Mouse (Mus musculus) CH12.LX (cell line): ENCODE measurements around the gene Fpr3. TPM values are rescaled to one million over a fixed set of nuclear protein-coding genes. Genes with fewer than 3 reads are reported as not detected.

Experiments used
- polyA plus RNA-seq: library from polyadenylated mRNA; unstranded; fragments of >175 nt; gene quantifications from 2 replicates; pipeline ENCODE4 v1.2.1, GENCODE M21; 2012; ENCODE audit warnings: low read depth; ENCODE audit not compliant: insufficient read length
- total RNA-seq, 2 experiments: library from RNA; depleted of rRNA; stranded (reverse); fragments of 300-350 nt in 1 of 2; fragments of >200 nt in 1 of 2; gene quantifications; 2 replicates each; pipeline ENCODE4 v1.2.3; 2012 to 2014

Gene Fpr3
- total and polyA plus RNA-seq, 3 experiments: not detected

Other genes with a start within 250 kb of the Fpr3 start
- gene Vmn2r90, start 184.1 kb upstream of the Fpr3 start, total RNA-seq (2012; rRNA removed): not detected in 2 replicates
- gene Vmn2r90, start 184.1 kb upstream of the Fpr3 start, total RNA-seq (2014; rRNA removed): 0.11 TPM in 1 of 2 replicates, not detected in the other
- gene Vmn2r90, start 184.1 kb upstream of the Fpr3 start, polyA plus RNA-seq: 0.09 and 0.10 TPM in 2 replicates
- gene Spaca6, start 60.7 kb upstream of the Fpr3 start, total RNA-seq (2012; rRNA removed): not detected in 2 replicates
- not detected in 2 replicates for gene Spaca6, start 60.7 kb upstream of the Fpr3 start, total RNA-seq (2014; rRNA removed)
- gene Spaca6, start 60.7 kb upstream of the Fpr3 start, polyA plus RNA-seq: 0.67 TPM in 1 of 2 replicates, not detected in the other
- gene Has1, start 32.6 kb upstream of the Fpr3 start, total RNA-seq (2012; rRNA removed): not detected in 2 replicates
- gene Has1, start 32.6 kb upstream of the Fpr3 start, total RNA-seq (2014; rRNA removed): not detected in 2 replicates
- not detected in 2 replicates for gene Has1, start 32.6 kb upstream of the Fpr3 start, polyA plus RNA-seq
- not detected in 2 replicates for gene Fpr1, start 3.9 kb upstream of the Fpr3 start, total RNA-seq (2012; rRNA removed)
- not detected in 2 replicates for gene Fpr1, start 3.9 kb upstream of the Fpr3 start, total RNA-seq (2014; rRNA removed)
- not detected in 2 replicates for gene Fpr1, start 3.9 kb upstream of the Fpr3 start, polyA plus RNA-seq
- gene Fpr2, start within 50 bp of the Fpr3 start, total RNA-seq (2012; rRNA removed): not detected in 2 replicates
- not detected in 2 replicates for gene Fpr2, start within 50 bp of the Fpr3 start, total RNA-seq (2014; rRNA removed)
- gene Fpr2, start within 50 bp of the Fpr3 start, polyA plus RNA-seq: not detected in 2 replicates
- not detected in 2 replicates for gene Fpr-rs4, start 133.9 kb downstream of the Fpr3 start, total RNA-seq (2012; rRNA removed)
- not detected in 2 replicates for gene Fpr-rs4, start 133.9 kb downstream of the Fpr3 start, total RNA-seq (2014; rRNA removed)
- not detected in 2 replicates for gene Fpr-rs4, start 133.9 kb downstream of the Fpr3 start, polyA plus RNA-seq
- gene Vmn2r124, start 161.6 kb downstream of the Fpr3 start, total RNA-seq (2012; rRNA removed): not detected in 2 replicates
- gene Vmn2r124, start 161.6 kb downstream of the Fpr3 start, total RNA-seq (2014; rRNA removed): not detected in 2 replicates
- not detected in 2 replicates for gene Vmn2r124, start 161.6 kb downstream of the Fpr3 start, polyA plus RNA-seq
- not detected in 2 replicates for gene Vmn2r91, start 197.2 kb downstream of the Fpr3 start, total RNA-seq (2012; rRNA removed)
- not detected in 2 replicates for gene Vmn2r91, start 197.2 kb downstream of the Fpr3 start, total RNA-seq (2014; rRNA removed)
- not detected in 2 replicates for gene Vmn2r91, start 197.2 kb downstream of the Fpr3 start, polyA plus RNA-seq